Mouse (Mus musculus): ENCODE measurements around the gene Tnrc6a. TPM values are rescaled to one million over a fixed set of nuclear protein-coding genes. Genes with fewer than 3 reads are reported as not detected.
"Not testable (repeated sequence)": the region's sequence is repeated elsewhere in the genome, so short reads cannot be mapped to it uniquely, and the experiment has no call there.

The Tnrc6a gene
- 66.6 to 90.5 TPM (median 70.1 TPM) in 3 replicates for total RNA-seq (2017)

GRCm38 (mm10) chr7:123123665-123124298 lies at the start of gene Tnrc6a:
TSS of gene Tnrc6a (plus strand) at chr7:123123885.
- ATAC-seq (replicated peaks; ENCODE audit: insufficient number of reproducible peaks, low FRiP score, low TSS enrichment, poor library complexity, severe bottlenecking), result peak; percentile 84

- ATAC-seq (replicated peaks; ENCODE audit: insufficient number of reproducible peaks, low FRiP score, low TSS enrichment, poor library complexity, severe bottlenecking), result no peak
Observed at GRCm38 (mm10) chr7:123082236-123082635, 41.4 kb upstream of the Tnrc6a start.

GRCm38 (mm10) chr7:123083441-123084123 lies 40.1 kb upstream of the Tnrc6a start:
- ATAC-seq (replicated peaks; ENCODE audit: insufficient number of reproducible peaks, low FRiP score, low TSS enrichment, poor library complexity, severe bottlenecking), result no peak

- ATAC-seq (replicated peaks; ENCODE audit: insufficient number of reproducible peaks, low FRiP score, low TSS enrichment, poor library complexity, severe bottlenecking), result 0 out of 2 replicates have a peak, but pooled peaks have one; percentile 17
Observed at GRCm38 (mm10) chr7:123084180-123084691, 39.4 kb upstream of the Tnrc6a start.

- peak; percentile 35; the same call in 1 of the 2 replicates for ATAC-seq (replicated peaks; ENCODE audit: insufficient number of reproducible peaks, low FRiP score, low TSS enrichment, poor library complexity, severe bottlenecking)
Observed at GRCm38 (mm10) chr7:123084708-123085107, 39.0 kb upstream of the Tnrc6a start.

GRCm38 (mm10) chr7:123088920-123089319 lies 34.8 kb upstream of the Tnrc6a start:
- ATAC-seq (replicated peaks; ENCODE audit: insufficient number of reproducible peaks, low FRiP score, low TSS enrichment, poor library complexity, severe bottlenecking), result no peak

- no peak for ATAC-seq (replicated peaks; ENCODE audit: insufficient number of reproducible peaks, low FRiP score, low TSS enrichment, poor library complexity, severe bottlenecking)
Observed at GRCm38 (mm10) chr7:123096344-123097120, 27.2 kb upstream of the Tnrc6a start.

GRCm38 (mm10) chr7:123097891-123098750 lies 25.6 kb upstream of the Tnrc6a start:
- no peak for ATAC-seq (replicated peaks; ENCODE audit: insufficient number of reproducible peaks, low FRiP score, low TSS enrichment, poor library complexity, severe bottlenecking)

GRCm38 (mm10) chr7:123101295-123101694 lies 22.4 kb upstream of the Tnrc6a start:
- no peak for ATAC-seq (replicated peaks; ENCODE audit: insufficient number of reproducible peaks, low FRiP score, low TSS enrichment, poor library complexity, severe bottlenecking)

- not testable (repeated sequence) for ATAC-seq (replicated peaks; ENCODE audit: insufficient number of reproducible peaks, low FRiP score, low TSS enrichment, poor library complexity, severe bottlenecking)
Observed at GRCm38 (mm10) chr7:123105381-123105780, 18.3 kb upstream of the Tnrc6a start.

GRCm38 (mm10) chr7:123105906-123106305 lies 17.8 kb upstream of the Tnrc6a start:
- no peak for ATAC-seq (replicated peaks; ENCODE audit: insufficient number of reproducible peaks, low FRiP score, low TSS enrichment, poor library complexity, severe bottlenecking)

GRCm38 (mm10) chr7:123106326-123106725 lies 17.4 kb upstream of the Tnrc6a start:
- no peak for ATAC-seq (replicated peaks; ENCODE audit: insufficient number of reproducible peaks, low FRiP score, low TSS enrichment, poor library complexity, severe bottlenecking)

- ATAC-seq (replicated peaks; ENCODE audit: insufficient number of reproducible peaks, low FRiP score, low TSS enrichment, poor library complexity, severe bottlenecking), result no peak
Observed at GRCm38 (mm10) chr7:123108058-123109055, 15.3 kb upstream of the Tnrc6a start.

GRCm38 (mm10) chr7:123109361-123110000 lies 14.2 kb upstream of the Tnrc6a start:
- no peak for ATAC-seq (replicated peaks; ENCODE audit: insufficient number of reproducible peaks, low FRiP score, low TSS enrichment, poor library complexity, severe bottlenecking)

- ATAC-seq (replicated peaks; ENCODE audit: insufficient number of reproducible peaks, low FRiP score, low TSS enrichment, poor library complexity, severe bottlenecking), result no peak
Observed at GRCm38 (mm10) chr7:123110135-123110534, 13.6 kb upstream of the Tnrc6a start.

- no peak for ATAC-seq (replicated peaks; ENCODE audit: insufficient number of reproducible peaks, low FRiP score, low TSS enrichment, poor library complexity, severe bottlenecking)
Observed at GRCm38 (mm10) chr7:123113590-123113989, 10.1 kb upstream of the Tnrc6a start.

- ATAC-seq (replicated peaks; ENCODE audit: insufficient number of reproducible peaks, low FRiP score, low TSS enrichment, poor library complexity, severe bottlenecking), result no peak
Observed at GRCm38 (mm10) chr7:123116799-123117198, 6.9 kb upstream of the Tnrc6a start.

Measured in monocyte, adult 5-6 weeks (primary cell).